Mouse (Mus musculus): ENCODE measurements around the gene Nkain4.

DNA sequence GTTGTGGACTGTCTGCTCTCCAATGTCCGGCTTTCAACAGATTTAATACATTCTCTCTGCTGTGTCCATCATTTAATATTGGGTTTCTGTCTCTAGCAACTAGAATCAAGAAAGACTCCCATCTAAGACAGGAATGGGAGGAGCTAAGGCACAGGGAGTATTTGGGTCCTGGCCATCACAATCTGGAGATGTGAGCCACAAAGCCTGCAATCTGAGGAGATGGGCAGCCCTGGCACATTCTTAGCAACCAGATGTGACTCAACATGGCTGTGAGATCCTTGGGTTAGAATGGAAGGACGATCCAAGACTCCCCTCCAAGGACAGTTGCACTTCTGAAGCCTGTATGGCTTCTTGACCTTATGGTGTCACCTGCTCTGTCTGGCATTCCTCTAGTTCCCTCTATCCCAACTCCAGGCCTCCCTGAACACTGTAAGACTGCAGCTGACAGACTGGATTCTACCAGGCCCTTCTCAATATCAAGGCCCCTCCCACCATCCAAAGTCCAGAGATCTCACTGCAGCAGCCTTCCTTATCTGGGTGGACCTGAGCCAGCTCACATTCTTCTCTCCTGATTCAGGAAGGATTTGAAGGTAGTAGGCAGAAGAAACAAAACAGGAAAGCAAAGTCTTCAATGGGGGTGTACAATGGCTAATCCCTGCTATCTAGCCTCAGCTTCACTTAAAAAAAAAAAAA is 8.3 kb upstream of the Nkain4 start:
- TF ChIP-seq CTCF (IDR thresholded peaks at IDR 0.05; ENCODE audit: insufficient read depth, low read length): no peak
- no peak for TF ChIP-seq POLR2A (IDR thresholded peaks at IDR 0.05; ENCODE audit: borderline replicate concordance, extremely low read depth, low read depth, low read length)
